Mouse (Mus musculus): Measurements from ENCODE around the gene Fchsd2. TPM values are rescaled to one million over a fixed set of nuclear protein-coding genes. Genes with fewer than 3 reads are reported as not detected.

Gene Fchsd2
- total RNA-seq, 2 experiments from 2014 or later: 27.1 to 27.2 TPM

DNA sequence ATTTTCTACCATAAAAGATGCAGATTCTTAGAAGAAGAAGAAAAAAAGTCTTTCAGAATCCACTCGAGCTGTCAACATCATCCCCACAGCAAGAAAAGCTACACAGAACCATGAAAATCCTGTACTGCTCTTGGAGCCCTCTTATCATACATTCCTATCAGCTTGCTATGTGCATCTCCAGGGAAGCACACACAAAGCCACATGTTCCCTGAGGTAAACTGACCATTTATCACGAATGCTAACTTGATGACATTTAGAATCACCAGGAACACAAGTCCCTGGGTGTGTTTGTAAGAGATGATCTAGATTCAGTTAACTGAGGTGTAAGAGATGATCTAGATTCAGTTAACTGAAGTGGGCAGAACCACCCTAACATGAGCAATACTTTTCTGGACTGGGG is 214.2 kb downstream of the Fchsd2 start:
- no peak for DNase-seq
- intact Hi-C loops (cut with DNase I): no loop called here

- no peak for DNase-seq
- intact Hi-C loops (cut with DNase I): loop anchor here (1.0 to 5.0 kb wide), 3 partner anchors 37 to 103 kb away; partner anchors contain the start of gene Arap1
Measured at GRCm38 (mm10) chr7:101309985-101310326, 217.3 kb downstream of the Fchsd2 start.

GRCm38 (mm10) chr7:101310327-101311028 is 217.8 kb downstream of the Fchsd2 start:
- peak; percentile 98 for DNase-seq
- intact Hi-C loops (cut with DNase I): loop anchor here (1.0 to 5.0 kb wide), 3 partner anchors 37 to 102 kb away; partner anchors contain the start of gene Arap1

GRCm38 (mm10) chr7:101311061-101311460 is 218.4 kb downstream of the Fchsd2 start:
- peak in 1 of 2 experiments; percentile 27 for DNase-seq
- intact Hi-C loops (cut with DNase I): loop anchor here (2.0 to 5.0 kb wide), 2 partner anchors 36 to 102 kb away; partner anchors contain the start of gene Arap1

- intact Hi-C loops (cut with DNase I): loop anchor here (5.0 kb wide), 1 partner anchor 34 kb away; the partner anchor contains the start of gene Arap1
- no peak for DNase-seq
Measured at GRCm38 (mm10) chr7:101313033-101313432, 220.4 kb downstream of the Fchsd2 start.

- intact Hi-C loops (cut with DNase I): loop anchor here (5.0 kb wide), 1 partner anchor 33 kb away; the partner anchor contains the start of gene Arap1
Measured at GRCm38 (mm10) chr7:101314396-101314795, 221.7 kb downstream of the Fchsd2 start.

GRCm38 (mm10) chr7:101315699-101316098 is 223.0 kb downstream of the Fchsd2 start:
- intact Hi-C loops (cut with DNase I): no loop called here
- DNase-seq: no peak

More at GRCm38 (mm10) chr7:101314396-101314795, 221.7 kb downstream of the Fchsd2 start:
- no peak for DNase-seq

DNA sequence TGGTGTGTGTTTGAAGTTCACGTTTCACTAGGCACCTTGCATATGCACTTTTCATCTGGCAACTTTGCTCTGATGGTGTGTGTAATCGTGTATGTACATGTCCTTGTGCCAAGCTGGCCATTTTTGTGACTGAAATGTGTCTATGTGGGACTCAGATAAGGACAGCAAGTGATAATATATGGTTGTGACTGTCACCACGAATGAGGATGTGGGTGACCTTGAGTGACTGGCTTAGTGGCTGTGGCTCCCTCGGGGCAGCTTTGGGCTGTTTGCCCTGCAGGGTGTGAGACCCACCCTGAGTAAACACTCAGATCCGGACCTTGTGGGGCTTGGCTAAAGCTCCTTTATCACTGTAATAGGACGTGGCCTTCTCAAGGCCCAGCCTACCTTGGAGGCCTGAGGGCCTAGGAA is 223.9 kb downstream of the Fchsd2 start:
- DNase-seq: no peak

GRCm38 (mm10) chr7:101317014-101317413 is 224.4 kb downstream of the Fchsd2 start, which contains the start of gene Stard10:
TSS of gene Stard10 (plus strand) at chr7:101317086.
- intact Hi-C loops (cut with DNase I): no loop called here
- no peak for DNase-seq

More for the DNA sequence above, 223.9 kb downstream of the Fchsd2 start:
- intact Hi-C loops (cut with DNase I): no loop called here

DNA sequence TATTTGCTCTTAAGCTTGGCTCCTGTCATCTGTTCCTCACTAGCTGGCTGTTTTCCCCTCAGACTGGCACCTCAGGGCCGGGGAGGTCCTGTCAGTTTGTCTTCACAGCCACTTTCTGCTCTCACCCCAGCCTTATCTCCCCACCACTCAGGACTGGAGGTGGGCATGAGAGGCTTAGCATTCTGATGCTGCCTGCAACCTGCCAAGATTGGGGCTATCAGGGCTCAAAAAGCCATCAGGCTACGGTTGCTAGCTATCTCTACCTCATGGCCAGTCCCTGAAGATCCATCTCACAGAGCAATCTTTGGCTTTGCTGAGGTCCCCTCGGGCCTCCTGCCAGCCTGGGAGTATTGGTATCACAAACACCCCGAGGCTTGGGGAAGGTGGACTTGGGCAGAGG is 226.2 kb downstream of the Fchsd2 start:
- intact Hi-C loops (cut with DNase I): no loop called here
- DNase-seq: no peak

GRCm38 (mm10) chr7:101319796-101320195 is 227.1 kb downstream of the Fchsd2 start:
- no peak for DNase-seq
- intact Hi-C loops (cut with DNase I): no loop called here

DNA sequence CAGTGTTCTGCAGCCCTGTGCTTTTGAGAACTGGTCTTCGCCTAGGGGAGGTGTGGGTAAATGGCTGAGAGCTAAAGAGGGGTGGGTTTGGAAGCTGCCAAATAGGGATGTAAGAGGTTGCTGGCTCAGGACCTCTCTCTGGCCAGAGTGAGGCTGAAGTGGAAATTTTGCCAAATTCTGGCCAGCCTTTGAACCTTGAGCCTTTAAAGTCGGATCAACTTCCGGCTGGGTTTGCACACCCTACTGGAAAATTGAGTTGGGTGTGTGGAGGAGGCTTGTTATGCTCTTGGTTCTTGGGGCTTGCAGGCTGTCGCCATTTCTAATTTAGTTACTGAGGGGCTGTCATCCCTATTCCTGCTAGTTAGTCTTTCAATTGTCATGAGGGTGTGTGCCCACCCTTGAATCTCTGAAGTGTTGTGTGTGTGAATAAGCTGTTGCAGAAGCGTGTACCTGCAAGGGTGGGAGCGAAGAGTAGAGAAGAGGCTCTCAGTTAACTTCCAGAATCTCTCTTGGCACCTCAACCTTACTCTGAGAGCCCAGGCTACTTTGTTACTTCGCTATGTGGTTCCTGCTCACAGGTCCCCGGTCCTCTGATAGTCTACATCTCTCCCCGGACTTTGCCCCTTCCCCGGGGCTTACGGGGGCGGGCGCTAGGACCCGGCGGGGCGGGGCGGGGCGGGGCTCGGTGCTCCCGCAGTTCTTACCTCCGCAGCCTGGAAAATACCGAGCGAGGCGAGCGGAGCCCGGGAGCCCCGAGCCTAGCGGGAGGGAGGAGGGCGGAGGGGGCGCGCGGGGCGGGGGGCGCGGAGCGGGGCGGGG is 227.9 kb downstream of the Fchsd2 start:
- DNase-seq: no peak
- intact Hi-C loops (cut with DNase I): no loop called here

- peak in 1 of 2 experiments; percentile 23 for DNase-seq
- intact Hi-C loops (cut with DNase I): no loop called here
Measured at GRCm38 (mm10) chr7:101321218-101321827, 228.7 kb downstream of the Fchsd2 start.

GRCm38 (mm10) chr7:101323141-101323594 is 230.5 kb downstream of the Fchsd2 start:
- no peak for DNase-seq
- intact Hi-C loops (cut with DNase I): no loop called here

DNA sequence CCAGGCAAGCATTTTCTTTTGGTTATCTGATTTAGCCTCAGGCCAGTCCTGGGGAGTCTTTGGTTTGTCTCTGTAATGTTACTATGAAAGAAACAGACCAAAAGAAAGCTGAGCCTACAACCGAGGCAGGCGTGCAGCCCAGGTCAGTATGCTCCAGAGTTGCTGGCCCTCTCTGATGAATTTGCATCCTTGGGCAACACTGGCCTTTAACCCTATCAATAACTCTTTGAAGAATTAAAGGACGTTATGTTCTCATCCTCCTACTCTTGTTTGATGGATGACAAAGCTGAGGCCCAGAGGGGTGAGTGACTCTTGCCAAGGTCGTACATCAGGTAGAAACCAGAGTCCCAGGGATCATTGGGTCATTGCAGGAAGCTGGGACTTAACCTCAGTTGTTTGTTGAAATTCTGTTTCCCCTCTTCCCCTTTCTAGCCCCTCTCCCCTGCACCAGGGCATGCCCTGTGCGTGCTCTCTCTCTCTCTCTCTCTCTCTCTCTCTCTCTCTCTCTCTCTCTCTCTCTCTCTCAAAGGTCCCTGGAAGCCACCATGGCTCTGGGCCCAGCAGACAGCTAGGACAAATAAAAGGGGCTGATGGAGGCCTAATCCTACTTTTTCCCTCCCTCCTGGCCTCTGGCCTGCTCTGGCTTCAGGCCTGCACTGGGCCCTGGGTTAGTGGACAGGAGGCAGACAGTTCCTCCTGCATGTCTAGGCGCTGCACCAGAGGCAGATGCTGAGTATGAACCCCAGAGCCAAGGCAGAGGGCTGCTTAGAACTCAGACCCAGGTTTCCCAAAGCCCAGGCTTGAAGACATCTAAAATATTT is 231.7 kb downstream of the Fchsd2 start:
- DNase-seq: peak; percentile 48 to 49
- intact Hi-C loops (cut with DNase I): no loop called here

- intact Hi-C loops (cut with DNase I): no loop called here
- DNase-seq: no peak
Measured at GRCm38 (mm10) chr7:101326006-101326405, 233.3 kb downstream of the Fchsd2 start.

DNA sequence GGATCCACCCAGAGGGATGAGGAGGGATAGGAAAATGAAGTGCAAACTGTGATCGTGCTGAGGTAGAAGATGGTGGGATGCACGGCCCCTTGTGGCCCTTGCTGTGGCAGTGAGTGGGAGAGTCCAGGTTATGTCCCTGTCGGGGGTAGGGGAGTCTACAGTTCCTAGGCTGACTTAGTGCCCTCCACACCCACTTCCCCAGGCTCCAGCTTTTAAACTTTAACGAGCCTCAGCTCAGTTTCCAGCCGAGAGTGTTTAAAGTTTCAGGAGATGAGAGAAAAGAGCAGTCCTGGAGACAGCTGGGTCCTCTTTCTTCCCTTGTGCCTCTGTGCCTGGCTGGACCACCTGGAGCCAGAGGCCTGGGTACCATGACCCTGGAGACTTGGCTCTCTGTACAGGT is 234.6 kb downstream of the Fchsd2 start:
- intact Hi-C loops (cut with DNase I): no loop called here
- DNase-seq: no peak

GRCm38 (mm10) chr7:101327786-101328185 is 235.1 kb downstream of the Fchsd2 start:
- no peak for DNase-seq
- intact Hi-C loops (cut with DNase I): no loop called here

GRCm38 (mm10) chr7:101328621-101329158 is 236.0 kb downstream of the Fchsd2 start:
- intact Hi-C loops (cut with DNase I): no loop called here
- DNase-seq: no peak

DNA sequence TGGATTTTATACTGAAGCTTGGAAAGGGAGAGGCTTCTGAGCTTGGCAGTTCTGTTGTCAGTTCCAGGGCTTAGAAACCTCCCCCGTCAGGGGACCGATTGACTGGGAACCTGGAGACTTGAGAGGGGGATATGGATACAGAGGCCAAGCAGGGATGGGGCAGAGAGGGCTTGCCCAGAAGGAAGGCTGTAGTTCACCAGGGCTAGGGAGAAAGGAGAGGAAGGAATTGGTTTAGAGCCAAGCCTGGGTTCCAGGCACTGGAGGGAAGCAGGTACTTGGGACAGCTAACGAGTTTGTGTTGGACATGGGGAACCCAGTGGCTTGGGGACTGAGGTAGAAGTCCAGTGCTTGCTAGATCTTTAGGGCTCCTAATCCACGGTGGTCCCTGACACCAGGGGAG is 236.9 kb downstream of the Fchsd2 start:
- DNase-seq: no peak
- intact Hi-C loops (cut with DNase I): no loop called here
